Mouse (Mus musculus) embryonic facial prominence, embryonic 14.5 days (tissue): ENCODE measurements around the gene Trpd52l3. TPM values are rescaled to one million over a fixed set of nuclear protein-coding genes. Genes with fewer than 3 reads are reported as not detected.

Experiments
- ATAC-seq: fragments of 200-750 bp; cut with Nextera tagmentation; 2 replicates; pipeline ENCODE4 v1.8.0; 2017; ENCODE audit warnings: low read depth, moderate number of reproducible peaks, moderate TSS enrichment
- DNase-seq: peaks from one replicate; pipeline ENCODE4 v3.0.0-alpha.2; 2015; ENCODE audit warnings: low spot score
- H3K27ac ChIP-seq: fragments of 300-500 bp; sonication (generic); replicated peaks from 2 replicates; pipeline ENCODE4 v1.5.1; 2014; ENCODE audit warnings: low read depth, mild to moderate bottlenecking, low read length, moderate library complexity
- H3K27me3 ChIP-seq: fragments of 300-500 bp; sonication (generic); replicated peaks from 2 replicates; pipeline ENCODE4 v1.6.1; 2014; ENCODE audit warnings: low read length; ENCODE audit not compliant: control insufficient read depth, insufficient read depth
- H3K36me3 ChIP-seq: fragments of 300-500 bp; sonication (generic); 2 replicates; pipeline ENCODE4 v1.6.1; 2014; ENCODE audit warnings: low read length, mixed read lengths; ENCODE audit not compliant: control insufficient read depth, insufficient read depth
- H3K4me1 ChIP-seq: fragments of 300-500 bp; sonication (generic); 2 replicates; pipeline ENCODE4 v1.6.1; 2014; ENCODE audit warnings: antibody characterized with exemption, low read length; ENCODE audit not compliant: control insufficient read depth, insufficient read depth
- H3K4me2 ChIP-seq: fragments of 300-500 bp; sonication (generic); 2 replicates; pipeline ENCODE4 v1.6.1; 2014; ENCODE audit warnings: low read depth, mild to moderate bottlenecking, low read length, moderate library complexity, mixed read lengths
- H3K4me3 ChIP-seq: fragments of 300-500 bp; sonication (generic); 2 replicates; pipeline ENCODE4 v1.5.1; 2014; ENCODE audit warnings: low read depth, mild to moderate bottlenecking, low read length
- H3K9ac ChIP-seq: fragments of 300-500 bp; sonication (generic); 2 replicates; pipeline ENCODE4 v1.6.1; 2014; ENCODE audit warnings: low read depth, mild to moderate bottlenecking, low read length, moderate library complexity, mixed read lengths
- H3K9me3 ChIP-seq: fragments of 300-500 bp; sonication (generic); 2 replicates; pipeline ENCODE4 v1.6.1; 2016; ENCODE audit warnings: low read length; ENCODE audit not compliant: control insufficient read depth
- WGBS: fragments of 180-500 bp; shearing (Covaris S2); extraction: QIAGEN DNeasy Blood & Tissue Kit; methylation state at CpG from one replicate; pipeline ENCODE4 v1.1.7; 2014; 5-methylcytosine and 5-hydroxymethylcytosine counted together
- polyA plus RNA-seq: library from polyadenylated mRNA; unstranded; fragments of >200 nt; fragmentation: Nextera tagmentation; extraction: Ambion mirVana; gene quantifications from 2 replicates; pipeline ENCODE4 v1.2.1, GENCODE M21; 2014

Trpd52l3 gene
- polyA plus RNA-seq, 1 experiment from 2014 or later: not detected

GRCm38 (mm10) chr19:30035361-30035760, 31.8 kb downstream of the Trpd52l3 start:
- H3K4me2 ChIP-seq: no peak overlapping the region
- H3K27me3 ChIP-seq: no peaks in the 10 kb centered on the region
- no peak for DNase-seq
- WGBS: 61% methylated on average over 3 of the region's 3 CpGs
- H3K9ac ChIP-seq: no peak overlapping the region
- H3K36me3 ChIP-seq: peaks cover 11% of the 10 kb centered on the region; the same call in 1 of the 2 replicates
- ATAC-seq: no peak
- H3K27ac ChIP-seq: no peak overlapping the region
- no peaks in the 10 kb centered on the region for H3K9me3 ChIP-seq
- no peak overlapping the region for H3K4me3 ChIP-seq
- peaks cover 26% of the 10 kb centered on the region for H3K4me1 ChIP-seq

- WGBS: 94% methylated on average over 2 of the region's 2 CpGs
- no peak overlapping the region for H3K27ac ChIP-seq
- ATAC-seq (no peak), DNase-seq (no peak)
- H3K9ac ChIP-seq: no peak overlapping the region
- H3K4me2 ChIP-seq: no peak overlapping the region
- peaks cover 61% of the 10 kb centered on the region for H3K36me3 ChIP-seq
- no peaks in the 10 kb centered on the region for H3K4me1 ChIP-seq
- 0 out of 2 replicates have a peak, but pooled peaks cover 6% of the 10 kb centered on the region for H3K9me3 ChIP-seq
- no peaks in the 10 kb centered on the region for H3K27me3 ChIP-seq
- H3K4me3 ChIP-seq: no peak overlapping the region
These were observed 40.1 kb downstream of the Trpd52l3 start for GRCm38 (mm10) chr19:30043691-30044090.

DNA sequence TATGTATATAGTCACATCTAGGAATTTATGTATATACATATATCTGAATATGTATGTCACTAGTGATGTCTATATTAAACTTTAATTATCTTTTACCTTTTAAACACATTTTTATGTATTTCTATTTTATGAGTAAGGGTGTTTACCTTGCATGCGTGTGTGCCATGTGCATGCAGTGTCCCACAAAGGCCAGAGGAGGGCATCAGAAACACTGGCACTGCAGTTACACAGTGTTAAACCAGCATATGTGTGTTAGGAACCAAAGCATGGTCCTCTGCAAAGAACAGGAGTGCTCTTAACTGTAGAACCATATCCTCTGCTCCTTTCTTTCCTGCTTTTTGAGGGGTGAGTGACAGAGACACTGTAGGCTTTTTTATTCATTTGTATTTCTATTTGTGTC, 41.0 kb downstream of the Trpd52l3 start:
- peaks cover 55% of the 10 kb centered on the region for H3K36me3 ChIP-seq
- no peak overlapping the region for H3K9ac ChIP-seq
- H3K4me2 ChIP-seq: no peak overlapping the region
- 0 out of 2 replicates have a peak, but pooled peaks cover 6% of the 10 kb centered on the region for H3K9me3 ChIP-seq
- WGBS: 97% methylated on average over 1 of the region's 1 CpGs
- ATAC-seq: no peak
- no peaks in the 10 kb centered on the region for H3K4me1 ChIP-seq
- no peak for DNase-seq
- H3K27ac ChIP-seq: no peak overlapping the region
- no peaks in the 10 kb centered on the region for H3K27me3 ChIP-seq
- H3K4me3 ChIP-seq: no peak overlapping the region

DNA sequence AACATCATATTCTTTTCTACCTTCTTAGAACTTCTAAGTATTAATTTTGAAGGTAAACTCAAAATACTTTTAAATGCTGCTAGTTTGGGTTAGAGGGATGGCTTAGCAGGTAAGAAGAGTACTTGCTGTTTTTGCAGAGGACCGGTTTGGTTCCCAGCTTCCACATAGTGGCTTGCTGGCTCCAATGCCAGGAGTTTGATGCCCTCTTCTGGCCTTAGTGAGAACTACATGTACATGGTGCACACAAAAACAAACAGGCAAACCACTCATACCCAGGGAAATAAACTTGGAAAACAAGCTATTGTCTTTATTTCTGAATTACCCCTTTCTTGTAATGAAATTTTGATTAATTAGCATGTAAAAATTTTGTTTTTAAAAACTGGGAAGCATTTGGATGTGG, 42.3 kb downstream of the Trpd52l3 start:
- peaks cover 58% of the 10 kb centered on the region for H3K36me3 ChIP-seq
- H3K27me3 ChIP-seq: no peaks in the 10 kb centered on the region
- no peaks in the 10 kb centered on the region for H3K4me1 ChIP-seq
- 68% methylated on average over 1 of the region's 1 CpGs for WGBS
- DNase-seq (no peak), ATAC-seq (no peak)
- no peak overlapping the region for H3K9ac ChIP-seq
- no peak overlapping the region for H3K27ac ChIP-seq
- no peak overlapping the region for H3K4me2 ChIP-seq
- no peak overlapping the region for H3K4me3 ChIP-seq
- H3K9me3 ChIP-seq: 0 out of 2 replicates have a peak, but pooled peaks cover 6% of the 10 kb centered on the region

- Histone ChIP-seq H3K36me3 (peaks cover 35% of the 10 kb centered on the region), H3K9me3 (0 out of 2 replicates have a peak, but pooled peaks cover 6% of the 10 kb centered on the region), H3K4me1 (no peaks in the 10 kb centered on the region), H3K27me3 (no peaks in the 10 kb centered on the region), H3K9ac (no peak overlapping the region), H3K27ac (no peak overlapping the region), H3K4me3 (no peak overlapping the region), H3K4me2 (no peak overlapping the region)
- no peak for DNase-seq
- 84% methylated on average over 2 of the region's 2 CpGs for WGBS
- no peak for ATAC-seq
These were observed 47.0 kb downstream of the Trpd52l3 start for GRCm38 (mm10) chr19:30050584-30050983.

DNA sequence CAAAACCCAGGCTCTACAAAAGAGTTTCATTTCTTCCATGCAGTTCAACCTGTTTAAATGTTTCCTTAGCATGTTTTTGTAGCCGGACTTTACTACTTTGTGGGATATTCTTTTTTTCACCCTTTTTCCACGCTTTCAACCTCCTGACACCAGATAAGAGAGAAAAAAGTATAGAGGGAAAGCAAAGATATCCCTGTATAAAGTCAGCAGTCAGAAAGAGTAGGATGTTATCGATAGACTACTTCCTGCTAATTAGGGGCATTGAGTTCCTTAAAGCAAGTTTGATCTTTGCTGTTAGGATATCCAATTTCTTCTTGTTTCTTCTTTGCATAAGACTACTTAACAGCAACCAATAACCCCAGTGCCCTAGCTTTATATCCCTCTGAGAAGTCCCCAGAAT, 47.9 kb downstream of the Trpd52l3 start:
- Histone ChIP-seq H3K36me3 (peaks cover 33% of the 10 kb centered on the region), H3K27me3 (no peaks in the 10 kb centered on the region), H3K4me3 (no peak overlapping the region), H3K9ac (no peak overlapping the region), H3K4me2 (no peak overlapping the region), H3K4me1 (no peaks in the 10 kb centered on the region), H3K27ac (no peak overlapping the region), H3K9me3 (0 out of 2 replicates have a peak, but pooled peaks cover 5% of the 10 kb centered on the region)
- WGBS: 75% methylated on average over 3 of the region's 3 CpGs
- ATAC-seq (no peak), DNase-seq (no peak)

DNA sequence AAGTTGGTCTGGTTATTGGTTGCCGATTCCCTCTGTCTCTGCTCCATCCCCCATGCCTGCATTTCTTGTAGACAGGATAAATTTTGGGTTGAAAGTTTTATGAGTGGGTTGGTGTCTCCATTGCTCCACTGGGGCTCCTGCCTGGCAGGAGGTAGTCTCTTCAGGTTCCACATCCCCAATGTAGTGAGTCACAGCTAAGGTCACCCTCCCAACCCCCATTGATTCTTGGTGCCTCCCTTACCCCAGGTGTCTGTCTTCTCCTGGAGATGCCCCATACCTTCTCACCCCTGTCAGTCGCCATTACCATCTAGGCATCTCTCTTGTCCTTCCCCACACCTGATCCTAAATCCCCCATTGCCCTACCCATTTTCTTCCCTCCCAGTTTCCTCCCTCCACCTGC, 50.6 kb downstream of the Trpd52l3 start:
- Histone ChIP-seq H3K4me1 (no peaks in the 10 kb centered on the region), H3K9ac (no peak overlapping the region), H3K27ac (no peak overlapping the region), H3K36me3 (peaks cover 20% of the 10 kb centered on the region), H3K4me3 (no peak overlapping the region), H3K4me2 (no peak overlapping the region), H3K27me3 (no peaks in the 10 kb centered on the region), H3K9me3 (no peaks in the 10 kb centered on the region)
- ATAC-seq (no peak), DNase-seq (no peak)
- WGBS: 95% methylated on average over 2 of the region's 2 CpGs

Other genes with a start within 250 kb of the Trpd52l3 start
- 8.0 and 9.1 TPM in 2 replicates for gene 9930021J03Rik, start 197.8 kb upstream of the Trpd52l3 start, polyA plus RNA-seq
- gene Ranbp6, start 190.8 kb upstream of the Trpd52l3 start, polyA plus RNA-seq: 19.5 and 23.2 TPM in 2 replicates
- gene Il33, start 78.7 kb upstream of the Trpd52l3 start, polyA plus RNA-seq: 11.2 and 12.3 TPM in 2 replicates
- gene Uhrf2, start 26.7 kb downstream of the Trpd52l3 start, polyA plus RNA-seq: 64.4 and 66.7 TPM in 2 replicates
- 2.5 and 4.3 TPM in 2 replicates for gene Gldc, start 171.6 kb downstream of the Trpd52l3 start, polyA plus RNA-seq
- 0.31 TPM in 1 of 2 replicates, not detected in the other for gene Mbl2, start 229.2 kb downstream of the Trpd52l3 start, polyA plus RNA-seq